Mouse (Mus musculus) heart, adult 2 months (tissue): ENCODE results near the gene Maml3.

Experiments used
- CTCF ChIP-seq: fragments of 200-600 bp; IDR thresholded peaks from 2 replicates; pipeline ENCODE4 v1.8.1; 2022; ENCODE audit warnings: antibody characterized with exemption, mild to moderate bottlenecking, moderate library complexity
- POLR2A ChIP-seq: fragments of 200-500 bp; IDR thresholded peaks from 2 replicates; pipeline ENCODE4 v1.6.1; 2011; ENCODE audit warnings: mild to moderate bottlenecking, low read depth, low read length, control low read depth; ENCODE audit not compliant: insufficient read depth

- TF ChIP-seq CTCF, result no peak
- no peak for TF ChIP-seq POLR2A
Observed at GRCm38 (mm10) chr3:51785796-51786195, 319.1 kb downstream of the Maml3 start.
